Mouse (Mus musculus) heart, embryonic 11.5 days (tissue): ENCODE measurements around the gene Fryl. TPM values are rescaled to one million over a fixed set of nuclear protein-coding genes. Genes with fewer than 3 reads are reported as not detected.

ENCODE experiments used
- ATAC-seq: fragments of 200-750 bp; cut with Nextera tagmentation; replicated peaks from 2 replicates; pipeline ENCODE4 v1.8.0; 2017; ENCODE audit warnings: moderate library complexity; ENCODE audit not compliant: insufficient number of reproducible peaks, low FRiP score, low TSS enrichment
- H3K27ac ChIP-seq: fragments of 300-500 bp; sonication (generic); 2 replicates; pipeline ENCODE4 v1.5.1; 2014; ENCODE audit warnings: mild to moderate bottlenecking, low read depth, low read length
- H3K27me3 ChIP-seq: fragments of 300-500 bp; sonication (generic); 2 replicates; pipeline ENCODE4 v1.6.1; 2014; ENCODE audit warnings: mild to moderate bottlenecking, low read length, mixed read lengths; ENCODE audit not compliant: control insufficient read depth, insufficient read depth
- H3K36me3 ChIP-seq: fragments of 300-500 bp; sonication (generic); 2 replicates; pipeline ENCODE4 v1.6.1; 2014; ENCODE audit warnings: mild to moderate bottlenecking, low read length, moderate library complexity, mixed read lengths; ENCODE audit not compliant: control insufficient read depth, insufficient read depth
- H3K4me1 ChIP-seq: fragments of 300-500 bp; sonication (generic); 2 replicates; pipeline ENCODE4 v1.6.1; 2014; ENCODE audit warnings: low read length; ENCODE audit not compliant: control insufficient read depth, insufficient read depth
- H3K4me2 ChIP-seq: fragments of 300-500 bp; sonication (generic); 2 replicates; pipeline ENCODE4 v1.6.1; 2014; ENCODE audit warnings: mild to moderate bottlenecking, moderate library complexity
- H3K4me3 ChIP-seq: fragments of 300-500 bp; sonication (generic); 2 replicates; pipeline ENCODE4 v1.5.1; 2014; ENCODE audit warnings: low read depth, low read length
- H3K9ac ChIP-seq: fragments of 300-500 bp; sonication (generic); 2 replicates; pipeline ENCODE4 v1.6.1; 2014; ENCODE audit warnings: mild to moderate bottlenecking, low read depth, low read length, moderate library complexity
- H3K9me3 ChIP-seq: fragments of 300-500 bp; sonication (generic); replicated peaks from 2 replicates; pipeline ENCODE4 v1.6.1; 2016; ENCODE audit warnings: low read length; ENCODE audit not compliant: control insufficient read depth
- WGBS: fragments of 180-500 bp; shearing (Covaris S2); extraction: QIAGEN DNeasy Blood & Tissue Kit; methylation state at CpG from one replicate; pipeline ENCODE4 v1.1.7; 2014; ENCODE audit not compliant: insufficient replicate concordance; 5-methylcytosine and 5-hydroxymethylcytosine counted together
- polyA plus RNA-seq: library from polyadenylated mRNA; unstranded; fragments of >200 nt; fragmentation: Nextera tagmentation; extraction: Ambion mirVana; gene quantifications from 2 replicates; pipeline ENCODE4 v1.2.1, GENCODE M21; 2014

Gene Fryl
- polyA plus RNA-seq, 1 experiment from 2014 or later = 40.8 TPM

DNA sequence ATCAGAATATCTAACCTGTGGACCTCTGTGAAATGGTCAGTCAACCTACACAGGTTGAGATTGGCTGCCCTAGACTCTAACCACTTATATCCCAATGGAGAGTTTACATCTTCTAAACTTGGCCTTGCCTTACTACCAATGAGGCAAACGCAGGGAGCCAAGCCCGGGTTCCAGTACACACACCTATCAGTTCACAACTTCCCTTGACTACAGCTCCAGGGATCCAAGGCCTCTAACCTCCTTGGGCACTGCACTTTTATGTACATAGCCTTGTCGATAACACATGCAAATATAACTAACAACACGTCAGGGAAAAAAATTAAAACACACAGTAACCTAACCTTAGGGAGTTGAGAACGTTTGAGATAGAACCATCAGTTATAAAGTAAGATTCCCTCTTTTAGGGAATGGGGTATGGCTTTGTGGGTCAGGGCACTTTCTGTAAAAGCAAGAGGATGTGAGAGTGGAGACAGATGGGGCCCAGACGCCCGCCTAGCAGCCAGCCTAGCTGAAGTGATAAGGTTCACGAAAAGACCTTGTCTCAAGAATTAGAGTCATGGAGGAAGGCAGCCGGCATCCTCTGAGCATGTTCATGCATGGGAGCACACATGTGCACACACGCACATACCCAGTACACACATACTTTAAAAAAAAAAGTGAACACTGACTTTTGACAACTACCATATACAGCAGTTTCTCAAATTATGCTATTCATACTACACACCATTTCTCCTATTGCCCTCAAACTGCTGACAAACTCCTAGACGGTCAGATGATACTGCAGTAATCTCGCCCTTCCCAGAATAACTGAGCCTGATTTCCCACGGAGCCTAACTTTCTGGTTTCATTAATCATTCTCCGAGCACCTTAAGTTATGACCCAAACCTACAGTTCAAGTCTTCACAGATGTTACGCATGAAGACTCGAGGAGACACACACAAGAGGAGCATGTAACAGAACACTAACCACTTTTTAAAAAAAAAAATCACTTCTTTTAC, 55.7 kb downstream of the Fryl start:
- H3K9me3 ChIP-seq = no peaks in the 10 kb centered on the region
- H3K4me1 ChIP-seq = peaks cover 28% of the 10 kb centered on the region
- H3K36me3 ChIP-seq = no peaks in the 10 kb centered on the region
- no peaks in the 10 kb centered on the region for H3K27me3 ChIP-seq
- H3K27ac ChIP-seq = peak overlapping the region; percentile 47; the same call in 1 of the 2 replicates
- 0 out of 2 replicates have a peak overlapping the region, but pooled peaks have one; percentile 52 for H3K9ac ChIP-seq
- no peak for ATAC-seq
- 36% methylated on average over 16 of the region's 16 CpGs for WGBS
- H3K4me2 ChIP-seq = peak overlapping the region; percentile 37
- H3K4me3 ChIP-seq = no peak overlapping the region

DNA sequence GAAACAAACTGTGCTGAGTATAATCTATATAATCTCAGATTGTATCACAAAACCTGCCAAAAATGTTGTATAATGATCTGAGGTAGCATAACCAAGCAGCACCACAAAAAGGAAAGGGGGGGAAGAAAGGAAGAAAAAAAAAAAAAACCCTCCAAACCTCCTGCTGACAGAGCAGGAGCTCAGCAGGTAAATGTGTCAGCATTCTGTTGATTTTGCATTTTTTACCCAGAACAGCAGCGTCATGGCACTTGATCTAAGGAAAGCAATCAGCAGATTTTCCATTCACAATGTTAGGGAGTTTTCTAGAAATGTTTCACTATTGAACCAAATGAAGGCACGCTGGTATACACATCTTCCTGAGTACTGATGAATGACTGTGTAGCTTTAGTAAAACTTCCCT, 56.8 kb downstream of the Fryl start:
- H3K4me3 ChIP-seq = no peak overlapping the region
- no peaks in the 10 kb centered on the region for H3K9me3 ChIP-seq
- H3K36me3 ChIP-seq = peaks cover 3% of the 10 kb centered on the region; the same call in 1 of the 2 replicates
- H3K27me3 ChIP-seq = no peaks in the 10 kb centered on the region
- no peak overlapping the region for H3K9ac ChIP-seq
- H3K27ac ChIP-seq = no peak overlapping the region
- ATAC-seq = no peak
- peaks cover 23% of the 10 kb centered on the region for H3K4me1 ChIP-seq
- no peak overlapping the region for H3K4me2 ChIP-seq
- WGBS = 71% methylated on average over 2 of the region's 2 CpGs

- Histone ChIP-seq H3K9me3 (no peaks in the 10 kb centered on the region), H3K27me3 (no peaks in the 10 kb centered on the region), H3K27ac (no peak overlapping the region), H3K36me3 (peaks cover 5% of the 10 kb centered on the region; the same call in 1 of the 2 replicates), H3K4me2 (no peak overlapping the region), H3K4me3 (no peak overlapping the region), H3K9ac (no peak overlapping the region), H3K4me1 (peaks cover 31% of the 10 kb centered on the region)
- no peak for ATAC-seq
- 85% methylated on average over 5 of the region's 5 CpGs for WGBS
These were observed 57.7 kb downstream of the Fryl start for GRCm38 (mm10) chr5:73198690-73199089.

DNA sequence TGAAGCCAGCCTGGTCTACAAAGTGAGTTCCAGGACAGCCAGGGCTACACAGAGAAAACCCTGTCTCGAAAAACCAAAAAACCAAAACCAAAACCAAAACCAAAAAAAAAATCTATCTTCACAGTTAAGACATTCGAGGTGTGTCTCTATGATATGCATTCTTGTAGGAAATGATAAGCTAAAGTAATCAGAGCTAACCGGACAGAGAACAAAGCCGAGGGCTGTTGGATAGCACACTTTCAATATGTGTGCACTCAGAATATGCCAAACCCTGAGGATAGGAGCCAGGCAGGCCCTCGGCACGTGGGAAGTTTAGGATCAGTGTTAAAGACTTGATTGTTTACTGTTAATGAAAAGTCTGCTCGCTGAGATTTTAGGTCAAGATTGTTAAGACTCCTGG, 58.6 kb downstream of the Fryl start:
- no peak overlapping the region for H3K9ac ChIP-seq
- H3K36me3 ChIP-seq = peaks cover 5% of the 10 kb centered on the region; the same call in 1 of the 2 replicates
- ATAC-seq = no peak
- no peak overlapping the region for H3K4me2 ChIP-seq
- H3K27me3 ChIP-seq = no peaks in the 10 kb centered on the region
- H3K9me3 ChIP-seq = no peaks in the 10 kb centered on the region
- H3K27ac ChIP-seq = no peak overlapping the region
- 85% methylated on average over 7 of the region's 7 CpGs for WGBS
- no peak overlapping the region for H3K4me3 ChIP-seq
- peaks cover 39% of the 10 kb centered on the region for H3K4me1 ChIP-seq

GRCm38 (mm10) chr5:73194740-73195139, 61.7 kb downstream of the Fryl start:
- Histone ChIP-seq H3K4me3 (no peak overlapping the region), H3K9ac (no peak overlapping the region), H3K36me3 (peaks cover 5% of the 10 kb centered on the region; the same call in 1 of the 2 replicates), H3K4me1 (peaks cover 24% of the 10 kb centered on the region), H3K4me2 (no peak overlapping the region), H3K27ac (peak overlapping the region; percentile 89; the same call in 1 of the 2 replicates), H3K27me3 (no peaks in the 10 kb centered on the region), H3K9me3 (no peaks in the 10 kb centered on the region)
- WGBS = 93% methylated on average over 14 of the region's 14 CpGs
- no peak for ATAC-seq

DNA sequence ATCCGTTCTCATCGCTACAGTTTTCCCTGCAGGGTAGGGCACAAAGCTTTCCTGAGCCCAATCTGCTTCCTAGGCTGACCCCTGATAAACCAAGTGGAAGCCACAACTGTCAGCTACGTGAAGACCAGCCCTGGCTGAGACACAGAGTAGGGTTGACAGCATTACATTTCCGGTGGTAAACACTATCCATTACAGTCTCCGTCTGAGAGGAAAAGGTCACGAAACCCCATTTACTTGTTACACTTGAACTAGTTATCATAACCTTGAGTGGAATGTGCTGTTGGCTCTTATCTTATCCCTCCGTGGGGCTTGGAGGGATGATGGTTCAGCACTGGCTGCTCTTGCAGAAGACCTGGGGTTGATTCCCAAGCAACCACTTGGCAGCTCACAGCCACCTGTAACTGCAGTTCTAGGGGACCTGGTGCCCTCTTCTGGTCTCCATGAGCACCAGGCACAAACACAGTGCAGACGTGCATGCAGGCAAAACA, 62.3 kb downstream of the Fryl start:
- Histone ChIP-seq H3K4me1 (peaks cover 24% of the 10 kb centered on the region), H3K4me3 (no peak overlapping the region; the same call in 1 of the 2 replicates), H3K9ac (peak overlapping the region; percentile 47), H3K27me3 (no peaks in the 10 kb centered on the region), H3K9me3 (no peaks in the 10 kb centered on the region), H3K27ac (peak overlapping the region; percentile 89), H3K36me3 (peaks cover 5% of the 10 kb centered on the region; the same call in 1 of the 2 replicates), H3K4me2 (peak overlapping the region; percentile 52)
- ATAC-seq = peak; percentile 33; the same call in 1 of the 2 replicates
- 16% methylated on average over 8 of the region's 8 CpGs for WGBS

DNA sequence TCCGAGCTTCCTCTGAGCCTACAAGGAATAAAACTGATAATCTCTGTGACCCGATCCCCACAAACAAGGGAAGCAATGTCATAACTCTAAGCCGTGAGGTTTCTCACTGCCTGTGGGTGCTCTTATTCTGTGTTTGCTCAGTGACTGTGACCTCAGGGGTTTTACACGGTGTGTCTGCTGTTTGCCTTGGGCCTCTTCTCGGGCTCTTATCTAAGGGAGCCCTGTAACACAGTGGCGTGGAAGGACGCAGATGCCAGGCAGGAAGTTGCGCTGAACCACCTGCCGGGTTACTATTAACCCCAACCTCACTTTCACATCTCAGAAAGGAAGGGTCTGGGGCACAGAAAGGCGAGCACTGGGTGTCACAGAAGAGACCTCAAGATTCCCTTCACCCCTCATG, 62.8 kb downstream of the Fryl start:
- WGBS = 16% methylated on average over 10 of the region's 10 CpGs
- Histone ChIP-seq H3K4me3 (no peak overlapping the region; the same call in 1 of the 2 replicates), H3K9me3 (no peaks in the 10 kb centered on the region), H3K36me3 (peaks cover 5% of the 10 kb centered on the region; the same call in 1 of the 2 replicates), H3K27me3 (no peaks in the 10 kb centered on the region), H3K4me2 (peak overlapping the region; percentile 52), H3K4me1 (peaks cover 27% of the 10 kb centered on the region), H3K27ac (peak overlapping the region; percentile 89), H3K9ac (peak overlapping the region; percentile 47)
- ATAC-seq = peak; percentile 65; the same call in 1 of the 2 replicates

GRCm38 (mm10) chr5:73192870-73193576, 63.4 kb downstream of the Fryl start:
- peak overlapping the region; percentile 47; the same call in 1 of the 2 replicates for H3K9ac ChIP-seq
- 80% methylated on average over 13 of the region's 13 CpGs for WGBS
- H3K4me2 ChIP-seq = peak overlapping the region; percentile 52
- H3K4me3 ChIP-seq = no peak overlapping the region
- H3K27me3 ChIP-seq = no peaks in the 10 kb centered on the region
- H3K27ac ChIP-seq = peak overlapping the region; percentile 89
- no peak for ATAC-seq
- H3K9me3 ChIP-seq = no peaks in the 10 kb centered on the region
- peaks cover 33% of the 10 kb centered on the region for H3K4me1 ChIP-seq
- peaks cover 5% of the 10 kb centered on the region; the same call in 1 of the 2 replicates for H3K36me3 ChIP-seq
